Mouse (Mus musculus): ENCODE measurements at regions not wholly inside any gene's neighbourhood (a gene's known extent, or its start where the extent isn't known, plus 50 kb on each side); places are given as distances from the start of the nearest gene placed in this dataset.

GRCm38 (mm10) chr16:77329160-77329691 lies 272.7 kb downstream of the Gm11146 start:
- Histone ChIP-seq H3K9ac (ENCODE audit: low read depth, low read length) (peak overlapping the region; percentile 61), H3K36me3 (ENCODE audit: control insufficient read depth, insufficient read depth, low read length) (no peaks in the 10 kb centered on the region), H3K4me1 (ENCODE audit: control insufficient read depth, insufficient read depth, low read length) (0 out of 2 replicates have a peak, but pooled peaks cover 8% of the 10 kb centered on the region), H3K27ac (ENCODE audit: low read depth, low read length) (peak overlapping the region; percentile 92), H3K27me3 (ENCODE audit: control insufficient read depth, insufficient read depth, low read length) (no peaks in the 10 kb centered on the region), H3K4me2 (replicated peaks; ENCODE audit: low read depth, low read length) (peak overlapping the region; percentile 53), H3K4me3 (ENCODE audit: low read length) (peak overlapping the region; percentile 48), H3K9me3 (ENCODE audit: control insufficient read depth, low read length) (no peaks in the 10 kb centered on the region)
- ATAC-seq (ENCODE audit: low FRiP score, low TSS enrichment) = peak; percentile 80
- 2% methylated on average over 17 of the region's 17 CpGs for WGBS

DNA sequence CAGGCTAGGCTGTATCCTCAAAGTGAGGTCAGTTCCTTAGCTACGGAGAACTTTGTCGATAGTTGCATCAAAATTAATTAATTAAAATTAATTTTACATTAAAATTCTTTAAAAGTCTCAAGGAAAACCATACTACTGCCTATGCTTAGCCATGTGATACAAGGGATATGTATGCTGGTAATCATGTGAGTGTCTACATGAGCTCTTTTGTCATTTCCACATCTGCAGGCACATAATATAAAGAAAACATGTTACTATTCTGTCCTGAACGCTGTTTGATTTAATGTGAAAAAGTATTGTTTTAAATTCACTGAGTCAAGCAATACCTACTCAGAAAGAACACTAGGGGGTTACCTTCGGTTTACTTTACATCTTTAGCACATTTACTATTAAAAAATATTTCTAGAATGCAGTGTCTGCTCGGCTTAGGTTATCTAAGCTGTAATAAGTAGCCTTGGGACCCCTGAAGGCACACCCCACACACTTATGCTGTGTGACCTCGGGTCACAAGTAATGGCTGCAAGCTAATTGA lies 273.2 kb downstream of the Gm11146 start:
- Histone ChIP-seq H3K4me3 (ENCODE audit: low read length) (peak overlapping the region; percentile 48), H3K9me3 (ENCODE audit: control insufficient read depth, low read length) (no peaks in the 10 kb centered on the region), H3K9ac (ENCODE audit: low read depth, low read length) (peak overlapping the region; percentile 61), H3K4me1 (ENCODE audit: control insufficient read depth, insufficient read depth, low read length) (0 out of 2 replicates have a peak, but pooled peaks cover 8% of the 10 kb centered on the region), H3K27me3 (ENCODE audit: control insufficient read depth, insufficient read depth, low read length) (no peaks in the 10 kb centered on the region), H3K36me3 (ENCODE audit: control insufficient read depth, insufficient read depth, low read length) (no peaks in the 10 kb centered on the region), H3K27ac (ENCODE audit: low read depth, low read length) (peak overlapping the region; percentile 92), H3K4me2 (replicated peaks; ENCODE audit: low read depth, low read length) (peak overlapping the region; percentile 53)
- ATAC-seq (ENCODE audit: low FRiP score, low TSS enrichment) = peak; percentile 81
- WGBS = 26% methylated on average over 6 of the region's 6 CpGs

DNA sequence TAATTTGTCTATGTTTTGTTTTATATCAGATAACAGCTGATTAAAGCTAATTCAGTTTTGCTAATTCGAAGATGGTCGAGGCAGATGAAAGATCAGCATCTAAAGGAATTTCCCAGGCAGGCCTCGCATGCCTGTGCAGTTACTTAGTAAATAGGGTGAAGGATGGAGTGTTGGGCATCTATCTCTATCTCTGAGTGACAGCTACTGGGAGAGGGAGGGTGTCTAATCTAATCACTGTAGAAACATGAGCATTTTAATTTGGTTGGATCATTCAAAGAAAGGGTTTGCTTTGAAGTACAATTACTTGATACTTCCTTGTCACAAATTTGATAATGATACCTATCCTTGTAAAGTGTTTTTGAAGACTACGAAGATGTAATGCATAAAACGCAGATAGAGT lies 273.8 kb downstream of the Gm11146 start:
- Histone ChIP-seq H3K4me2 (replicated peaks; ENCODE audit: low read depth, low read length) (no peak overlapping the region), H3K36me3 (ENCODE audit: control insufficient read depth, insufficient read depth, low read length) (no peaks in the 10 kb centered on the region), H3K27ac (ENCODE audit: low read depth, low read length) (no peak overlapping the region), H3K4me1 (ENCODE audit: control insufficient read depth, insufficient read depth, low read length) (0 out of 2 replicates have a peak, but pooled peaks cover 8% of the 10 kb centered on the region), H3K27me3 (ENCODE audit: control insufficient read depth, insufficient read depth, low read length) (no peaks in the 10 kb centered on the region), H3K9me3 (ENCODE audit: control insufficient read depth, low read length) (no peaks in the 10 kb centered on the region), H3K4me3 (ENCODE audit: low read length) (no peak overlapping the region), H3K9ac (ENCODE audit: low read depth, low read length) (no peak overlapping the region)
- WGBS = 71% methylated on average over 5 of the region's 5 CpGs
- no peak for ATAC-seq (ENCODE audit: low FRiP score, low TSS enrichment)

- no peak overlapping the region for H3K4me3 ChIP-seq (ENCODE audit: low read length)
- H3K4me2 ChIP-seq (replicated peaks; ENCODE audit: low read depth, low read length) = no peak overlapping the region
- no peaks in the 10 kb centered on the region for H3K4me1 ChIP-seq (ENCODE audit: control insufficient read depth, insufficient read depth, low read length)
- 14% methylated on average over 5 of the region's 5 CpGs for WGBS
- H3K36me3 ChIP-seq (ENCODE audit: control insufficient read depth, insufficient read depth, low read length) = no peaks in the 10 kb centered on the region
- no peaks in the 10 kb centered on the region for H3K27me3 ChIP-seq (ENCODE audit: control insufficient read depth, insufficient read depth, low read length)
- ATAC-seq (ENCODE audit: low FRiP score, low TSS enrichment) = no peak
- no peak overlapping the region for H3K9ac ChIP-seq (ENCODE audit: low read depth, low read length)
- H3K9me3 ChIP-seq (ENCODE audit: control insufficient read depth, low read length) = no peaks in the 10 kb centered on the region
- H3K27ac ChIP-seq (ENCODE audit: low read depth, low read length) = no peak overlapping the region
These were observed 279.6 kb downstream of the Gm11146 start for GRCm38 (mm10) chr16:77322338-77322737.

- Histone ChIP-seq H3K27ac (ENCODE audit: low read depth, low read length) (no peak overlapping the region), H3K9me3 (ENCODE audit: control insufficient read depth, low read length) (no peaks in the 10 kb centered on the region), H3K36me3 (ENCODE audit: control insufficient read depth, insufficient read depth, low read length) (no peaks in the 10 kb centered on the region), H3K9ac (ENCODE audit: low read depth, low read length) (no peak overlapping the region), H3K27me3 (ENCODE audit: control insufficient read depth, insufficient read depth, low read length) (no peaks in the 10 kb centered on the region), H3K4me2 (replicated peaks; ENCODE audit: low read depth, low read length) (no peak overlapping the region), H3K4me1 (ENCODE audit: control insufficient read depth, insufficient read depth, low read length) (no peaks in the 10 kb centered on the region), H3K4me3 (ENCODE audit: low read length) (no peak overlapping the region)
- ATAC-seq (ENCODE audit: low FRiP score, low TSS enrichment) = no peak
- WGBS = 100% methylated on average over 1 of the region's 1 CpGs
These were observed 283.7 kb downstream of the Gm11146 start for GRCm38 (mm10) chr16:77318150-77318549.

- no peak for ATAC-seq (ENCODE audit: low FRiP score, low TSS enrichment)
- H3K4me1 ChIP-seq (ENCODE audit: control insufficient read depth, insufficient read depth, low read length) = no peaks in the 10 kb centered on the region
- WGBS = 79% methylated on average over 1 of the region's 1 CpGs
- H3K27me3 ChIP-seq (ENCODE audit: control insufficient read depth, insufficient read depth, low read length) = no peaks in the 10 kb centered on the region
- no peaks in the 10 kb centered on the region for H3K36me3 ChIP-seq (ENCODE audit: control insufficient read depth, insufficient read depth, low read length)
- no peaks in the 10 kb centered on the region for H3K9me3 ChIP-seq (ENCODE audit: control insufficient read depth, low read length)
- no peak overlapping the region for H3K4me2 ChIP-seq (replicated peaks; ENCODE audit: low read depth, low read length)
- H3K27ac ChIP-seq (ENCODE audit: low read depth, low read length) = no peak overlapping the region
- no peak overlapping the region for H3K9ac ChIP-seq (ENCODE audit: low read depth, low read length)
- no peak overlapping the region for H3K4me3 ChIP-seq (ENCODE audit: low read length)
These were observed 286.5 kb downstream of the Gm11146 start for GRCm38 (mm10) chr16:77315354-77315753.

DNA sequence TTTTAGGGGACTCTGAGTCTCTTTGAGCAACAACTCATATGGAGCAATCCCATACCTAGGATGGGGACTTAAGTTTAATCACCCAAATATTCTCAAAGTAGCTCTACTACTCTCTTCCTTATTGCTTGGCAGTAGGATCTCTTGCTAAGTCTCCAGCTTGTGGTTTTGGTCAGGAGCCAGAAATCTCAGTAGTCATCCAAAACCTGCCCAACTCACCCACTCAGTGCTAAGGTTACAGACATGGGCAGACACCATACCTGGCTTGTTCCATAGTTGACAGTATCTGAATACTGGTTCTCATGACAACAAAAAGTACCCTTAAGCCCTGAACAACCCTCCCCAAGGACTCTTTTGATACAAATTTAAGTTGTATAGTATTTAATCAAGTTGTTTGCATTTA lies 288.7 kb downstream of the Gm11146 start:
- no peak for ATAC-seq (ENCODE audit: low FRiP score, low TSS enrichment)
- no peak overlapping the region for H3K4me3 ChIP-seq (ENCODE audit: low read length)
- no peak overlapping the region for H3K9ac ChIP-seq (ENCODE audit: low read depth, low read length)
- H3K9me3 ChIP-seq (ENCODE audit: control insufficient read depth, low read length) = no peaks in the 10 kb centered on the region
- H3K27ac ChIP-seq (ENCODE audit: low read depth, low read length) = no peak overlapping the region
- H3K4me2 ChIP-seq (replicated peaks; ENCODE audit: low read depth, low read length) = no peak overlapping the region
- no peaks in the 10 kb centered on the region for H3K4me1 ChIP-seq (ENCODE audit: control insufficient read depth, insufficient read depth, low read length)
- no peaks in the 10 kb centered on the region for H3K36me3 ChIP-seq (ENCODE audit: control insufficient read depth, insufficient read depth, low read length)
- H3K27me3 ChIP-seq (ENCODE audit: control insufficient read depth, insufficient read depth, low read length) = no peaks in the 10 kb centered on the region

DNA sequence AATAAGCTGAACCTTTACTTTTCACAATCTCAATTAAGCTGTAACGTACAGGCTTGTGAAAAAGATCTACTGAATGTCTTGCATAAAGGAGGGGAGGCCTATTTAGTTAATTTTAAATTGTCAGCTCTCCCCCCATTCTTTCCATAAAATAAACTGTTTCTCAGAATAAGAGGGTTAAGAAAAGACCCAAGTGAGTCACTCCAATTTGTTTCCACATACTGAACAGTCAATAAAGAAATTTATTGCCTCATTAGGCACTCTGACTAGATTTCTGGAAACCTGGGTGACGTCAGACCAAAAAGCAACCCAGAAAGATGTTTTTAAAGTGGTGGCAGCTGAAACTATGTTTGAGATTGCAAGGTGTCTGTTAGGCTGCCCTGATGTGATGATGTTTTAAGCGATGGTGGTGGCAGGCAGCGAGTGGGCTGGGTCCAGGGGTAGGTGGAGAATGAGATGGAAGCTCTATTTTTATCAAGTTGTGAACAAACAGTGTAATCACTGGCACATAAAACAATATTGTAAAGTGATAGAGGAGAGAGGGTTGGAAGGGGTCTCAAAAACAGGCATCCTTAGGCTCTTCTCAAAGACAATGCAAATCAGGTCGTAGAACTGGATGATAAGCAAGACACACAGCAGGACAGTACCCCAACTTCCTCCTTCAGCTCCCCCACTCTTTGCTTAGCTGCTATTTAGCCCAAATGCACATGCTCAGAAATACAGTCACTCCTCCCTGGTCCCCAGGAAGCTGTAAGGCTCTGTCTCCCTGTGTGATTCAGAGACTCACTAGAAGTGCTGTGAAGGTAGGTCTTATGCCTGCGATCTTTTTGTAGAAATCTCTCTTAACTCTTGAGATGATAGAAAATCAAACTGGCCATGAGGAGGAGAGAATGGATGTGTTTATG lies 288.0 kb downstream of the Usp25 start:
- no peak overlapping the region for H3K27ac ChIP-seq (ENCODE audit: low read depth, low read length)
- H3K27me3 ChIP-seq (ENCODE audit: control insufficient read depth, insufficient read depth, low read length) = no peaks in the 10 kb centered on the region
- H3K9me3 ChIP-seq (ENCODE audit: control insufficient read depth, low read length) = no peaks in the 10 kb centered on the region
- H3K9ac ChIP-seq (ENCODE audit: low read depth, low read length) = no peak overlapping the region
- no peaks in the 10 kb centered on the region for H3K4me1 ChIP-seq (ENCODE audit: control insufficient read depth, insufficient read depth, low read length)
- 69% methylated on average over 6 of the region's 6 CpGs for WGBS
- no peak for ATAC-seq (ENCODE audit: low FRiP score, low TSS enrichment)
- H3K4me3 ChIP-seq (ENCODE audit: low read length) = no peak overlapping the region
- no peaks in the 10 kb centered on the region for H3K36me3 ChIP-seq (ENCODE audit: control insufficient read depth, insufficient read depth, low read length)
- H3K4me2 ChIP-seq (replicated peaks; ENCODE audit: low read depth, low read length) = no peak overlapping the region

DNA sequence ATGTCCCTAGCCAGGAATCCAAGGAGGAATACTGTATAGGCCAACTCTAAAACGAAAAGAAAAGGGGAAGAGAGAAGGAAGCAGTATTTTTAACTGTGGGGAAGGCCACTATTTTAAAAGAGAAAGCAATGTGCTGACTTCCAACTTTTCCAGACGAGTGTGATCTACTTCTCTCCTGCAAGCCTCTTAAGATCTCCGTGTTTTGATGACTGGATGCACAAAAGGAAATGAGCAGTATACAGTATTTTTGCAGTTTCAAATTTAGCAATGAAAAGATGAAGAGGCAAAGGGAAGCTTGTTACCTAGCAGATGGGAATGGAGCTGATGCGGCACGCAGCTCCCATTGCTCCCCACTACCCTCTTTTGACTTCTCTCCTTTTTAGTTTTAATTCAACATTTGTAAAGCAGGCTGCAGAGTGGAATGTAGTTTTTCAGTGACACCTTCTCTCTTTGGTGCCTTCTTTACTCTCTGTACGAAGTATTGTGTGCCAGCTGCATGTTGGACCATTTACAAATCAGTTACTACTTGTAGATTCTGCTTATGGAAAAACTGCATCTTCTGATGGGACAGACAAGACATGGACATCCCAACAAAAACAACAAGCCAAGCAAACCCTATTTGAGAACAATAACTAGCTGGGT lies 287.2 kb downstream of the Usp25 start:
- Histone ChIP-seq H3K27ac (ENCODE audit: low read depth, low read length) (no peak overlapping the region), H3K27me3 (ENCODE audit: control insufficient read depth, insufficient read depth, low read length) (no peaks in the 10 kb centered on the region), H3K4me2 (replicated peaks; ENCODE audit: low read depth, low read length) (no peak overlapping the region), H3K4me1 (ENCODE audit: control insufficient read depth, insufficient read depth, low read length) (no peaks in the 10 kb centered on the region), H3K9ac (ENCODE audit: low read depth, low read length) (no peak overlapping the region), H3K9me3 (ENCODE audit: control insufficient read depth, low read length) (no peaks in the 10 kb centered on the region), H3K4me3 (ENCODE audit: low read length) (no peak overlapping the region), H3K36me3 (ENCODE audit: control insufficient read depth, insufficient read depth, low read length) (no peaks in the 10 kb centered on the region)
- 65% methylated on average over 6 of the region's 6 CpGs for WGBS
- no peak for ATAC-seq (ENCODE audit: low FRiP score, low TSS enrichment)
